Mouse (Mus musculus): ENCODE measurements around the gene Arhgap20. TPM values are rescaled to one million over a fixed set of nuclear protein-coding genes. Genes with fewer than 3 reads are reported as not detected.

The Arhgap20 gene
- polyA plus RNA-seq, 1 experiment, result 14.8 TPM

DNA sequence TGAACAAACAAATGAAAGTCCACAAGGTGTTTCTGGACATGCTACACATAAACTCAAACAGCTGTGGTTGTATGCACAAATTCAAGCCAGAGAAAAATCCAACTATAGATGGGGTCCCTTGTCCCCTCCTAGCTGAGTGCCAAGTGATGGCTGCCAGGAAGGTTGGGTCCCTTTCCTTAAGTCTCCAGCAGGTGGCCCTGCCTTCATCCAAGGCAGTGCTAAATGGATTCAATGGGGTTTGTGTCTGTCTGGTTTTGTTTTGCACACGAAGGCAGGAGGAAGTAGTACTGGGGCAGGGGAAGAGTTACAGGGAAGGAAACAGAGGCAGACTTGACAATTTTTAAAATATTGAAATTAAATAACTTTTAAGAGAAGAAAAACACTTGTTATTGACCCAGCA is 12.0 kb downstream of the Arhgap20 start:
- Histone ChIP-seq H3K4me3 (replicated peaks; ENCODE audit: insufficient read depth, low read depth, low read length) (no peak overlapping the region), H3K4me1 (ENCODE audit: control insufficient read depth, insufficient read depth, low read length) (0 out of 2 replicates have a peak, but pooled peaks cover 2% of the 10 kb centered on the region), H3K27ac (ENCODE audit: insufficient read depth, low read length) (no peak overlapping the region), H3K27me3 (ENCODE audit: control insufficient read depth, insufficient read depth, low read length) (no peaks in the 10 kb centered on the region)
- peak; percentile 27; the same call in 1 of the 2 replicates for TF ChIP-seq CTCF (IDR thresholded peaks at IDR 0.05; ENCODE audit: borderline replicate concordance, insufficient read depth, low read depth, low read length)
- no peak for TF ChIP-seq POLR2A (IDR thresholded peaks at IDR 0.05; ENCODE audit: borderline replicate concordance, insufficient read depth, low read length)
- WGBS, result 13% methylated on average over 1 of the region's 1 CpGs
- no peak for DNase-seq

DNA sequence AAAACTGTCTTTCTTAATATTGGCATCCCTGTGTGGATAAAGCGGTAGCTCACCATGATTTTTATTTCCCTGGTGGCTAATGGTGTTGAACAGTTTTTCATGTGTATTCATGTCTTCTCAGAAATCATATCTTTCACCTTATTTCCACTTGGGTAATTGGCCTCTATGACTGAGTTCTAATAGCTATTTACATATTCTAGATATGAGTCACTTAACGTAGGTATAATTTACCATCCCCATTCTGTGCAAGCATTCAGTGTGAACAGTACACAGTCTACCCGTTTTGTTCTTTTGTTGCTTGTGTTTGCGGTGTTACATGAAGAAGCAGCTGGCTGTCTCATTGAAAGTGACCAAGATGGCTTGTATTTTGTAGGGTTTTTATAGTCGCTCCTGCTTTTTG is 14.1 kb downstream of the Arhgap20 start:
- no peak for DNase-seq
- H3K4me1 ChIP-seq (ENCODE audit: control insufficient read depth, insufficient read depth, low read length), result 0 out of 2 replicates have a peak, but pooled peaks cover 2% of the 10 kb centered on the region
- H3K27ac ChIP-seq (ENCODE audit: insufficient read depth, low read length), result no peak overlapping the region
- WGBS, result 92% methylated on average over 5 of the region's 5 CpGs
- no peaks in the 10 kb centered on the region for H3K27me3 ChIP-seq (ENCODE audit: control insufficient read depth, insufficient read depth, low read length)
- TF ChIP-seq CTCF (IDR thresholded peaks at IDR 0.05; ENCODE audit: borderline replicate concordance, insufficient read depth, low read depth, low read length) (no peak), POLR2A (IDR thresholded peaks at IDR 0.05; ENCODE audit: borderline replicate concordance, insufficient read depth, low read length) (no peak)
- no peak overlapping the region for H3K4me3 ChIP-seq (replicated peaks; ENCODE audit: insufficient read depth, low read depth, low read length)

DNA sequence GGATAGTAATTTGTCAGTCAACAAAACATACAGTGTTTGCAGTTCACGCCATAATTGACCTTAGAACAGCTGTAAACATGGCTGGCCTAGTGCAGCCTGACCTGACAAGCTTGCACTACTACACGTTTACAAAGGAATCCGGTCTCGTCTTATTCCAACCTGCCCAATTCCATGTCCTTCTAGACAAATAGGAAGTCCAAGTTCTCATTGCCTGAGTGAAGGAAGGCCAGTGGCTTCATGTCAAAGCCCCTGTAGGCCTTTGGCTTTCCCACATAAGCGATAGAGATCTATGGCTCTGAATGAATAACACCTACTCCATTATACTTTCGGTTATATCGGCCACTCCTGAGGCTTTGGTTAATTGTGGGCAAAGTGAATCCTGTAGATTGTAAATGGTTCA is 16.0 kb downstream of the Arhgap20 start:
- no peak for TF ChIP-seq CTCF (IDR thresholded peaks at IDR 0.05; ENCODE audit: borderline replicate concordance, insufficient read depth, low read depth, low read length)
- no peak for TF ChIP-seq POLR2A (IDR thresholded peaks at IDR 0.05; ENCODE audit: borderline replicate concordance, insufficient read depth, low read length)
- Histone ChIP-seq H3K27me3 (ENCODE audit: control insufficient read depth, insufficient read depth, low read length) (no peaks in the 10 kb centered on the region), H3K4me1 (ENCODE audit: control insufficient read depth, insufficient read depth, low read length) (0 out of 2 replicates have a peak, but pooled peaks cover 2% of the 10 kb centered on the region), H3K4me3 (replicated peaks; ENCODE audit: insufficient read depth, low read depth, low read length) (no peak overlapping the region), H3K27ac (ENCODE audit: insufficient read depth, low read length) (no peak overlapping the region)
- 93% methylated on average over 7 of the region's 7 CpGs for WGBS
- no peak for DNase-seq

DNA sequence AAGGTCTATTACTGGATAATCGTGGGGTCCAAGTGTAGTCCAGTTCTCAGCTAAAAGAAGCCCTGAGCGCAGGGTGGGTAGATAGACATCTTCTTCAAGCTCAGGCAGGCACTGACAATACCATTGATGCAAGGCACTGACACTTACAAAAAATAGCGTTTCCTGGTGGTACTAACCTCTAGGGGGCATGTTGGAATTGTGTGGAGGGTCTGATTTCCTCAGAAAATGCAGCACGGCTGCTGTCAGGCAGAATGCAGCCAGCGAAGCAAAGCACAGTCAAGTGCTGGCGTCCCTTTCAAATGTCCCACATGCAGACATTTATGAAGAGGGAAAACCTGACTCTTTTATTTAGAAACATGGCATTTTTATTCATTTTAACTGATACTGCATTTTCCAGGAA is 22.2 kb downstream of the Arhgap20 start:
- H3K27ac ChIP-seq (ENCODE audit: insufficient read depth, low read length), result no peak overlapping the region

GRCm38 (mm10) chr9:51788466-51788865 is 23.3 kb downstream of the Arhgap20 start:
- Histone ChIP-seq H3K4me3 (replicated peaks; ENCODE audit: insufficient read depth, low read depth, low read length) (no peak overlapping the region), H3K27me3 (ENCODE audit: control insufficient read depth, insufficient read depth, low read length) (no peaks in the 10 kb centered on the region), H3K4me1 (ENCODE audit: control insufficient read depth, insufficient read depth, low read length) (no peaks in the 10 kb centered on the region), H3K27ac (ENCODE audit: insufficient read depth, low read length) (no peak overlapping the region)
- TF ChIP-seq CTCF (IDR thresholded peaks at IDR 0.05; ENCODE audit: borderline replicate concordance, insufficient read depth, low read depth, low read length), result no peak
- no peak for DNase-seq
- WGBS, result 73% methylated on average over 1 of the region's 1 CpGs

More for the DNA sequence above, 22.2 kb downstream of the Arhgap20 start:
- 59% methylated on average over 6 of the region's 6 CpGs for WGBS
- no peaks in the 10 kb centered on the region for H3K4me1 ChIP-seq (ENCODE audit: control insufficient read depth, insufficient read depth, low read length)
- H3K27me3 ChIP-seq (ENCODE audit: control insufficient read depth, insufficient read depth, low read length), result no peaks in the 10 kb centered on the region
- H3K4me3 ChIP-seq (replicated peaks; ENCODE audit: insufficient read depth, low read depth, low read length), result no peak overlapping the region
- TF ChIP-seq CTCF (IDR thresholded peaks at IDR 0.05; ENCODE audit: borderline replicate concordance, insufficient read depth, low read depth, low read length), result no peak
- TF ChIP-seq POLR2A (IDR thresholded peaks at IDR 0.05; ENCODE audit: borderline replicate concordance, insufficient read depth, low read length), result no peak
- DNase-seq, result no peak

DNA sequence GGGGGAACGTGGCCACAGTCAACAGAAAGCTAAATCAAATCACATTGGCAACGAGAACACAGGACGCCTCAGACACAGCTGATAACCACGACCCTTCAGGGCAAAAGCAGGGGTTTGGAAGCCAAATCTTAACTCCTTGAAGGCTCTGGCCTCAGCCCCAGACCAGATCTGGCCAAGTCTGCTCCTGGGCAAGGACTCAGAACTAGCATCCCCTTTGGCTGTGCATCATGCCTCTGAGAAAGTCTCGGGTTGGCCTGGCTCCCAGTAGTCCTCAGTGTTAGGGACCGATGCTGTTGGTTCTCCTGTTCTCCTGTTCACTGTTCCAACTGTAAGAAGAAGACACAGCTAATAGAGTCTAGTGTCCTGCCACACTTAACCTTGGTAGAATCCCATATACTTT is 30.1 kb downstream of the Arhgap20 start:
- Histone ChIP-seq H3K27ac (ENCODE audit: insufficient read depth, low read length) (no peak overlapping the region), H3K4me3 (replicated peaks; ENCODE audit: insufficient read depth, low read depth, low read length) (no peak overlapping the region), H3K27me3 (ENCODE audit: control insufficient read depth, insufficient read depth, low read length) (no peaks in the 10 kb centered on the region), H3K4me1 (ENCODE audit: control insufficient read depth, insufficient read depth, low read length) (peaks cover 4% of the 10 kb centered on the region)
- DNase-seq, result peak; percentile 56 to 70
- 20% methylated on average over 6 of the region's 6 CpGs for WGBS
- no peak for TF ChIP-seq CTCF (IDR thresholded peaks at IDR 0.05; ENCODE audit: borderline replicate concordance, insufficient read depth, low read depth, low read length)
- no peak for TF ChIP-seq POLR2A (IDR thresholded peaks at IDR 0.05; ENCODE audit: borderline replicate concordance, insufficient read depth, low read length)

DNA sequence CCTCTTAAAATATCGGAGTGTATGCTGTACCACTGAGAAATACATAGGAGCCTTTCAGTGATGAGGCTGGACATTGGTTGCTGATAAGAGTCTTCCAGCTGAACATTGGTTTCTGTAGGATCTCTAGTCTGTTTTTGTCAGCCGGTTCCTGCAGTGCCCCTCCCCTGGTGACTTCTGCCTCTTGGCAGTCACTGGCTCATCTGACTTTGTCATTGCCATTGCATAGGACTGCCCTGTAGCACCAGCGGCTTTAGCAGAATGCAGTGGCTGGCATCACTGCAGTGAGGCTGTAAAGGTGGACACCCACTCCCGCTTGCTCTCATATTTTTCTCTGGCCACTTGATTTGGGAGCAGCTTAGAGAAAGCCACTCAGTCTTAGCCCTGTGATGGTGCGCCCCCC is 33.1 kb downstream of the Arhgap20 start:
- no peak for DNase-seq
- no peak overlapping the region for H3K27ac ChIP-seq (ENCODE audit: insufficient read depth, low read length)
- no peak overlapping the region for H3K4me3 ChIP-seq (replicated peaks; ENCODE audit: insufficient read depth, low read depth, low read length)
- TF ChIP-seq CTCF (IDR thresholded peaks at IDR 0.05; ENCODE audit: borderline replicate concordance, insufficient read depth, low read depth, low read length), result no peak
- TF ChIP-seq POLR2A (IDR thresholded peaks at IDR 0.05; ENCODE audit: borderline replicate concordance, insufficient read depth, low read length), result no peak
- WGBS, result 68% methylated on average over 5 of the region's 5 CpGs
- H3K27me3 ChIP-seq (ENCODE audit: control insufficient read depth, insufficient read depth, low read length), result no peaks in the 10 kb centered on the region
- peaks cover 4% of the 10 kb centered on the region for H3K4me1 ChIP-seq (ENCODE audit: control insufficient read depth, insufficient read depth, low read length)

GRCm38 (mm10) chr9:51799156-51799555 is 34.0 kb downstream of the Arhgap20 start:
- H3K4me1 ChIP-seq (ENCODE audit: control insufficient read depth, insufficient read depth, low read length), result peaks cover 4% of the 10 kb centered on the region
- TF ChIP-seq CTCF (IDR thresholded peaks at IDR 0.05; ENCODE audit: borderline replicate concordance, insufficient read depth, low read depth, low read length), result no peak
- TF ChIP-seq POLR2A (IDR thresholded peaks at IDR 0.05; ENCODE audit: borderline replicate concordance, insufficient read depth, low read length), result no peak
- H3K27ac ChIP-seq (ENCODE audit: insufficient read depth, low read length), result no peak overlapping the region
- H3K4me3 ChIP-seq (replicated peaks; ENCODE audit: insufficient read depth, low read depth, low read length), result no peak overlapping the region
- WGBS, result 82% methylated on average over 9 of the region's 9 CpGs
- no peak for DNase-seq
- H3K27me3 ChIP-seq (ENCODE audit: control insufficient read depth, insufficient read depth, low read length), result no peaks in the 10 kb centered on the region

All from cerebellum, adult 2 months (tissue).